Mouse (Mus musculus) neural tube, embryonic 11.5 days (tissue): ENCODE results near the gene Slc13a4. TPM values are rescaled to one million over a fixed set of nuclear protein-coding genes. Genes with fewer than 3 reads are reported as not detected.

Experiments used
- ATAC-seq: fragments of 200-750 bp; cut with Nextera tagmentation; 2 replicates; pipeline ENCODE4 v1.8.0; 2017; ENCODE audit warnings: moderate number of reproducible peaks, mild to moderate bottlenecking, moderate TSS enrichment, moderate library complexity; ENCODE audit not compliant: insufficient read depth, low FRiP score, low TSS enrichment
- DNase-seq: peaks from one replicate; pipeline ENCODE4 v3.0.0-alpha.2; 2015; ENCODE audit warnings: low spot score
- H3K27ac ChIP-seq: fragments of 300-500 bp; sonication (generic); 2 replicates; pipeline ENCODE4 v1.5.1; 2014; ENCODE audit warnings: low read depth, mild to moderate bottlenecking, low read length
- H3K27me3 ChIP-seq: fragments of 300-500 bp; sonication (generic); 2 replicates; pipeline ENCODE4 v1.6.1; 2014; ENCODE audit warnings: mild to moderate bottlenecking, low read length, mixed read lengths; ENCODE audit not compliant: control insufficient read depth, insufficient read depth
- H3K36me3 ChIP-seq: fragments of 300-500 bp; sonication (generic); 2 replicates; pipeline ENCODE4 v1.6.1; 2014; ENCODE audit warnings: mild to moderate bottlenecking, low read length, moderate library complexity, mixed read lengths; ENCODE audit not compliant: control insufficient read depth, insufficient read depth
- H3K4me1 ChIP-seq: fragments of 300-500 bp; sonication (generic); 2 replicates; pipeline ENCODE4 v1.6.1; 2014; ENCODE audit warnings: low read length, mixed read lengths; ENCODE audit not compliant: control insufficient read depth, insufficient read depth
- H3K4me2 ChIP-seq: fragments of 300-500 bp; sonication (generic); 2 replicates; pipeline ENCODE4 v1.6.1; 2014; ENCODE audit warnings: low read depth, mild to moderate bottlenecking, moderate library complexity
- H3K4me3 ChIP-seq: fragments of 300-500 bp; sonication (generic); 2 replicates; pipeline ENCODE4 v1.5.1; 2014; ENCODE audit warnings: low read depth, low read length
- H3K9ac ChIP-seq: fragments of 300-500 bp; sonication (generic); 2 replicates; pipeline ENCODE4 v1.6.1; 2014; ENCODE audit warnings: mild to moderate bottlenecking, low read length
- H3K9me3 ChIP-seq: fragments of 300-500 bp; sonication (generic); 2 replicates; pipeline ENCODE4 v1.6.1; 2016; ENCODE audit warnings: low read length; ENCODE audit not compliant: control insufficient read depth
- WGBS: fragments of 180-500 bp; shearing (Covaris S2); extraction: QIAGEN DNeasy Blood & Tissue Kit; methylation state at CpG from one replicate; pipeline ENCODE4 v1.1.7; 2014; 5-methylcytosine and 5-hydroxymethylcytosine counted together
- polyA plus RNA-seq: library from polyadenylated mRNA; unstranded; fragments of >200 nt; fragmentation: Nextera tagmentation; extraction: Ambion mirVana; gene quantifications from 2 replicates; pipeline ENCODE4 v1.2.1, GENCODE M21; 2014

The Slc13a4 gene
- polyA plus RNA-seq, 1 experiment from 2014 or later: 0.15 TPM

- H3K4me3 ChIP-seq: no peak overlapping the region
- 94% methylated on average over 13 of the region's 13 CpGs for WGBS
- peaks cover 11% of the 10 kb centered on the region for H3K4me1 ChIP-seq
- H3K9ac ChIP-seq: no peak overlapping the region
- no peaks in the 10 kb centered on the region for H3K9me3 ChIP-seq
- no peaks in the 10 kb centered on the region for H3K27me3 ChIP-seq
- 0 out of 2 replicates have a peak, but pooled peaks cover 4% of the 10 kb centered on the region for H3K36me3 ChIP-seq
- no peak overlapping the region for H3K4me2 ChIP-seq
- ATAC-seq (no peak), DNase-seq (no peak)
- H3K27ac ChIP-seq: no peak overlapping the region
Measured at GRCm38 (mm10) chr6:35257626-35258190, 50.2 kb downstream of the Slc13a4 start.

GRCm38 (mm10) chr6:35256691-35257090 lies 51.2 kb downstream of the Slc13a4 start:
- DNase-seq: no peak
- no peaks in the 10 kb centered on the region for H3K27me3 ChIP-seq
- H3K36me3 ChIP-seq: 0 out of 2 replicates have a peak, but pooled peaks cover 2% of the 10 kb centered on the region
- no peaks in the 10 kb centered on the region for H3K9me3 ChIP-seq
- H3K4me2 ChIP-seq: no peak overlapping the region
- H3K4me3 ChIP-seq: no peak overlapping the region
- ATAC-seq: no peak
- H3K4me1 ChIP-seq: peaks cover 11% of the 10 kb centered on the region
- no peak overlapping the region for H3K27ac ChIP-seq
- 89% methylated on average over 7 of the region's 7 CpGs for whole genome bisulfite sequencing
- H3K9ac ChIP-seq: no peak overlapping the region

- Histone ChIP-seq H3K36me3 (no peaks in the 10 kb centered on the region), H3K9ac (no peak overlapping the region), H3K9me3 (no peaks in the 10 kb centered on the region), H3K4me1 (peaks cover 11% of the 10 kb centered on the region), H3K4me2 (0 out of 2 replicates have a peak overlapping the region, but pooled peaks have one; percentile 13), H3K4me3 (no peak overlapping the region), H3K27me3 (no peaks in the 10 kb centered on the region), H3K27ac (no peak overlapping the region)
- 83% methylated on average over 12 of the region's 12 CpGs for WGBS
- no peak for DNase-seq
- ATAC-seq: no peak
Measured at GRCm38 (mm10) chr6:35255017-35255416, 52.9 kb downstream of the Slc13a4 start.

GRCm38 (mm10) chr6:35254136-35254904 lies 53.6 kb downstream of the Slc13a4 start:
- Histone ChIP-seq H3K4me3 (peak overlapping the region; percentile 64; the same call in 1 of the 2 replicates), H3K4me2 (peak overlapping the region; percentile 13; the same call in 1 of the 2 replicates)

GRCm38 (mm10) chr6:35253474-35253873 lies 54.5 kb downstream of the Slc13a4 start:
- DNase-seq: no peak

More at GRCm38 (mm10) chr6:35254136-35254904, 53.6 kb downstream of the Slc13a4 start:
- 62% methylated on average over 9 of the region's 9 CpGs for WGBS
- DNase-seq (no peak), ATAC-seq (no peak)
- Histone ChIP-seq H3K36me3 (no peaks in the 10 kb centered on the region), H3K4me1 (peaks cover 11% of the 10 kb centered on the region), H3K9me3 (no peaks in the 10 kb centered on the region), H3K9ac (no peak overlapping the region), H3K27me3 (no peaks in the 10 kb centered on the region), H3K27ac (no peak overlapping the region)

GRCm38 (mm10) chr6:35252477-35253346 lies 55.2 kb downstream of the Slc13a4 start:
- H3K9me3 ChIP-seq: no peaks in the 10 kb centered on the region
- H3K27me3 ChIP-seq: no peaks in the 10 kb centered on the region
- H3K9ac ChIP-seq: peak overlapping the region; percentile 72
- H3K4me3 ChIP-seq: peak overlapping the region; percentile 64
- peaks cover 11% of the 10 kb centered on the region for H3K4me1 ChIP-seq
- WGBS: 1% methylated on average over 55 of the region's 60 CpGs
- no peaks in the 10 kb centered on the region for H3K36me3 ChIP-seq
- ATAC-seq: peak; percentile 91
- peak overlapping the region; percentile 49 for H3K4me2 ChIP-seq
- H3K27ac ChIP-seq: peak overlapping the region; percentile 21; the same call in 1 of the 2 replicates
- DNase-seq: peak; percentile 93

More at GRCm38 (mm10) chr6:35253474-35253873, 54.5 kb downstream of the Slc13a4 start:
- ATAC-seq: no peak
- peak overlapping the region; percentile 64 for H3K4me3 ChIP-seq
- H3K9ac ChIP-seq: peak overlapping the region; percentile 72
- 44% methylated on average over 5 of the region's 5 CpGs for WGBS
- peak overlapping the region; percentile 49 for H3K4me2 ChIP-seq
- H3K36me3 ChIP-seq: no peaks in the 10 kb centered on the region
- no peaks in the 10 kb centered on the region for H3K9me3 ChIP-seq
- H3K27ac ChIP-seq: no peak overlapping the region
- H3K27me3 ChIP-seq: no peaks in the 10 kb centered on the region
- H3K4me1 ChIP-seq: peaks cover 11% of the 10 kb centered on the region

GRCm38 (mm10) chr6:35251807-35252476 lies 56.0 kb downstream of the Slc13a4 start:
- 64% methylated on average over 17 of the region's 17 CpGs for WGBS
- peak overlapping the region; percentile 18; the same call in 1 of the 2 replicates for H3K9ac ChIP-seq
- H3K36me3 ChIP-seq: no peaks in the 10 kb centered on the region
- peak overlapping the region; percentile 29 for H3K4me2 ChIP-seq
- peak overlapping the region; percentile 64; the same call in 1 of the 2 replicates for H3K4me3 ChIP-seq
- ATAC-seq: no peak; the same call in 1 of the 2 replicates
- no peaks in the 10 kb centered on the region for H3K9me3 ChIP-seq
- H3K27ac ChIP-seq: no peak overlapping the region
- no peak for DNase-seq
- H3K4me1 ChIP-seq: peaks cover 11% of the 10 kb centered on the region
- H3K27me3 ChIP-seq: no peaks in the 10 kb centered on the region

- H3K4me2 ChIP-seq: no peak overlapping the region
- H3K9me3 ChIP-seq: no peaks in the 10 kb centered on the region
- H3K27ac ChIP-seq: no peak overlapping the region
- H3K36me3 ChIP-seq: peaks cover 21% of the 10 kb centered on the region
- H3K9ac ChIP-seq: no peak overlapping the region
- WGBS: 77% methylated on average over 5 of the region's 5 CpGs
- no peak for DNase-seq
- no peak overlapping the region for H3K4me3 ChIP-seq
- no peaks in the 10 kb centered on the region for H3K4me1 ChIP-seq
- H3K27me3 ChIP-seq: no peaks in the 10 kb centered on the region
- ATAC-seq: no peak
Measured at GRCm38 (mm10) chr6:35245086-35245485, 62.8 kb downstream of the Slc13a4 start.
